Mouse (Mus musculus) mesoderm, embryonic 11.5 days (tissue): ENCODE data around the gene Cyp2j5.
"Not testable (repeated sequence)": the region's sequence is repeated elsewhere in the genome, so short reads cannot be mapped to it uniquely, and the experiment has no call there.

Experiments used
- DNase-seq: peaks from one replicate; pipeline ENCODE4 v3.0.0-alpha.2; 2012; ENCODE audit warnings: low read depth, low spot score

Gene Cyp2j5

GRCm38 (mm10) chr4:96663991-96664390, at the start of gene Cyp2j5:
Gene Cyp2j5 (minus strand): TSS chr4:96664154.
- DNase-seq, result no peak

DNA sequence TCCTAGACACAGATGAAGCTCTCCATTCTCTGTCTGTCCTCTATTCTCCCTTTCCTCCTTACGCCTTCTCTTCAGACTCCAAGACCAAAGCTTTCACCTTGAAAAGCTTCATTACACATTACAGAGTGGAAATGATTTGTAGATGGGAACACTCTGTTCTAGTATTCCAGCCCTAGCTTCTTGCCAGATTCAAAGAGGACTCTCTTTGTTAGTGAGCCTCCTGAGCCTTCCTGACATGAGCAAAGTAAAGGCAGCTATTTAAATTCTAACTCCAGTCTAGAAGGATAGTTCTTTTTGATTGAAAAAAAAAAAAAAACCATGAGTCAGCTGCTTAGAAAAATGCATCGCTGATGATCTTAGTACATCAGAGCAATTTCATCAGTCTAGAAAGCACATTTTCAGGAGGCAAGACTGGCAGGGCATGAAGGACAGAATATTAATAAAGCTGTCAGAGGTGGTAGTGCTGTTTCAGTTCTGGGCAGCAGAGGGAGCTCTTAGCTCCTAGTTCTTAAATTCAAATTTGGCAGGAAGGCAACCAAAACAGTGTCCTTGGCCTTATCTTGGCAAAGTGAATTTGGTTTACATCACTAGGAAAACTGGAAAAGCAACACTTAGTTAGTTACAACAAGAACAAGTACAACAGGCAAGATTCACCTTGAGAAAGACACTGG, 41.5 kb upstream of the Cyp2j5 start:
- DNase-seq, result peak; percentile 58

GRCm38 (mm10) chr4:96698218-96698561, 34.2 kb upstream of the Cyp2j5 start:
- no peak for DNase-seq

DNA sequence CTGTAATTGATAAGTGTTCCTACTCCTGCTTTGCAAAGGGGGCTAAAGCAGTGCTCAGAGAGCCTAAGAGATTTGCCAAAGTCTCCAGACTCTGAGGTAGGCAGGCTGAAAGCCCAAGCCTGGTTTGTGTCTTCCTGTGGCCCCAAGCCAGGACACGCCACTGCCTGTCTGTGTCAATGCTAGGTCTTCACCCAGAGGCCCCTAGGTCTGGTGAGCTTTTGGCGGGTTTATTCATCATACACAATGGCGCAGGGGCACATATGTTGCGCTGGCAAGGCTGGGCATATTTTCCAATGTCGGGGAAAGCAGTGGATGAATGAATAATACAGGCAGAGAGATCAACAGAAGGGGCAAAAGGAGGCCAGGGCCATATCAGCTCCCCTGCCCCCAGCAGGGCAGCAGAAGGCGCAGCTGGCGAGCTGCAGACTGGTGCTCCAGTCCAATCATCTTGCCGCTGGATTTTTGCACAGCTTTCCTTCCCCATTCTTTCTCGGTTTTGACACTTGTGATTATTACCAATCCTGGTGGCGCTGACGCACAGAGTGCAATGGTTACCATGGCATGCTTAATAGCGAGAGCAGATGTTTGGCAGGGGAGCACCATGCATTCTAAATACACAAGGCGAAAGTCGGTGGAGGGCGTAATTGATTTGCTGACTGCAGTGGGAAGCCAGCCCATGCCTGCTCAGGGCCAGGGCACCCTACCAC, 33.7 kb upstream of the Cyp2j5 start:
- peak; percentile 37 for DNase-seq

- DNase-seq, result peak; percentile 83
Measured at GRCm38 (mm10) chr4:96696614-96697360, 32.8 kb upstream of the Cyp2j5 start.

- no peak for DNase-seq
Measured at GRCm38 (mm10) chr4:96687358-96687803, 23.4 kb upstream of the Cyp2j5 start.

GRCm38 (mm10) chr4:96683474-96683873, 19.5 kb upstream of the Cyp2j5 start:
- no peak for DNase-seq

DNA sequence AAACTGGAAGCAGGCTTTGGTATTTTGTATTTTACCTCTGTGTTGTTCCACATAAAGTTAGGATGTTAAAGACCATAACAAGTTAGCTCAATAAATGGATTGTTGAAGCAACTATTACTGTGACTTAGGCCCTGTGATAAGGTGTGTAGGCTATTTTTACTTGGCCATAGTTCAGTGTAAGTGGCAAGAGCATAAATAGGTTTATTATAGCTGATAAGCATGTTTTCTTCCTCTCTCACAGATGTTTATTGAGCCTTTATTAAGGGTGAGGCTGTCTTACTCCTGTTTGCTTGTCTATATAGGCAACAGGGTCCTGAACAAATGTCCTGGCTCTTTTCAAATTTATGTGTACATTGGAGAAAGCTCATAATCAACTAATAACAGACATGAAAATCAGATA, 17.0 kb upstream of the Cyp2j5 start:
- no peak for DNase-seq

- no peak for DNase-seq
Measured at GRCm38 (mm10) chr4:96680233-96680632, 16.3 kb upstream of the Cyp2j5 start.

GRCm38 (mm10) chr4:96664668-96665454, 907 bp upstream of the Cyp2j5 start:
- DNase-seq, result no peak

- no peak for DNase-seq
Measured at GRCm38 (mm10) chr4:96635455-96635854, 28.5 kb downstream of the Cyp2j5 start.

- no peak for DNase-seq
Measured at GRCm38 (mm10) chr4:96622474-96622873, 41.5 kb downstream of the Cyp2j5 start.

GRCm38 (mm10) chr4:96591791-96592150, 72.2 kb downstream of the Cyp2j5 start:
- DNase-seq, result no peak

DNA sequence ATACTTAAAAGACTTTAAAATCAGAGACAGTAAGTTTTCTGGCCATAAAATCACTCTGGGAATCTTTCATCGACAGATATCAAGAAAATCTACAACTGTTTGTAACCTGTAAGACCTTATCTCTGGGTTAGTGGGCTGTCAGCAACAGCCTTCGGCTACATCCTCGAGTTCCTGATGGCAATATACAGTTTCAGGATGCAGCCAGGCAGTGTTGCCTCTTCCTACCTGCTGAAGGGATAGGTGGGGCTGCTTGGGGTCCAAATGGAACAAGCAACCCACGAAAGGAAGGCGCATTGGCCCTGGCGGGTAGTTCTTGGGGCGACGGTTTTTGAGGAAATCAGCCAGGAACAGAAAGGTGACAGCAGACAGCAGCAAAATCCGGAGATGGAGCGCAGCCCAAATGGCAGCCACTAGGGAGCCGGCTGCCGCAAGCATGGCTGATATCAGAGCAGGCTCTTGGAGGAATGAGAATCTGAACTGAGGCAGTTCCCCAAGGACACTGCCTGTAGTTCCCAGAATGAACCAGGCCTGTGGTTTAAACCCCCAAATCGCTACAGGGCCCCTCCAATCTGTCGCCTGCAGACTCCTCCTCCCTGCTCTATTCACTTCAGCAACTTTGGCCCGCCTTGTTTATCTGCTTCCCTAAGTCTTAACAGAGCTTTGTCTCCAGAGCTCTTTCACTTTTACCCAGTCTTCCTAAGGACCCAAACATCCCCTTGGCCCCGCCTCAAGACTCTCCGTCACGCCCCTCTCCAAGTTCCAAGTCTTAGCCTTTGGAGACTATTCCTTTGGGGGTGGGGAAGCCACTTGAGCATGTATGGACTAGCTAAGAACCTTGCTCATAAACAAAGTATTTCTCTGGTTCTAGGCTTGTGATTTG, 72.8 kb downstream of the Cyp2j5 start, which contains the start of gene Cyp2j9:
TSS of gene Cyp2j9 (minus strand) at position 668 of the 880 bp plus-strand sequence.
- peak; percentile 34 for DNase-seq

DNA sequence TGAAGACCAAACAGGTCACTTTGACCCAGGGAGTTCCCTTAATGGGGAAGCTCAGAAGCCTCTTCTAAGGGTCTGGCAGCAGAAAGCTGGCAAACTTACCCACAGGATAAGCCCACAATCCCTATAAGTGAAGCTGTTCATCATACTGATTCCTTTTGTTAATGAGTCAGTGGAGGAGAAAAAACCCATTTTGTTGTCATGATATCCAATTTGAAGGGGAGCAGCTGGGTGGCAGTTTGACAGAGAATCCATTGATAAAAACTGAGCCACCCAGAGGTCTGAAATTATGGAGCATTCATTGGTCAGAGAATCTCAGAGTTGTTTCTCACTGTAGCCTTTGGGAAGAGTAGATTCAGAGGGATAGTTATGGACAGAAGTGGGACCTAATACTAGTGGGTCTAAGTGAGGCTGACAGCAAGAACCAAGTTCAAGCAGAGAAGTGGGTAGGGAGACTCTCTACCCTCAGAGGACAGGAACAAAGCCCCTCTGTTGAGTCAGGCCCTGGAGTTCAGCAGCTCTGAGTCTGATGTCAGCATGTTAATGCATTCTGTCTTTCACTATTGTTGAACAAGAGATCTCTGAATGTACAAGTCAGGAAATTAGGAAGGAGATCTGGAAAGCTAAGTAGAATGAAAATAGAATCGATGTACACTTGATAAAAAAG, 82.4 kb downstream of the Cyp2j5 start:
- DNase-seq, result peak; percentile 4

DNA sequence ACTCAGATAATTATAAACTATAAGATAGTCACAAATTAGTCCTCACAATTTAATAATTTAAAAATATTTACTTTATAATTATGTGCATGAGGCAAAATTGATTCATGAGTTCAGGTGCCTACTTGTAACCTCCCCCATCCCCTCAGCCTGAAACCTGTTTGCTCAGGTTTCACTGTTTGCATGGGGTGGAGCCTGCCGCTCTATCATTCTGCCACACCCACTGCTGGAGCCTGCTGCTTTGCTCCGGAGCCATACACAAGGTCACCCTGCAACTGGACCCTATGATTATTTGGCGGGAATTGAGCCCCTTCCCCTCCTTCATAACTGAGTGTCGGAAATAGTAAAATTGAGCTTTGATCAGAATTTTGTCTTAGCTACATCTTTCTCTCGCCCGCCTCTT, 83.6 kb downstream of the Cyp2j5 start:
- DNase-seq, result not testable (repeated sequence)
